Mouse (Mus musculus) forebrain, embryonic 14.5 days (tissue): ENCODE results near the gene Pxn. TPM values are rescaled to one million over a fixed set of nuclear protein-coding genes. Genes with fewer than 3 reads are reported as not detected.
A peak's percentile ranks its signal among the peaks of the same experiment; 100 is the strongest.

ENCODE experiments used
- ATAC-seq: fragments of 200-750 bp; cut with Nextera tagmentation; 2 replicates; pipeline ENCODE4 v1.8.0; 2017; ENCODE audit warnings: mild to moderate bottlenecking, moderate library complexity
- DNase-seq: peaks from one replicate; pipeline ENCODE4 v3.0.0-alpha.2; 2015; ENCODE audit warnings: low spot score
- H3K27ac ChIP-seq: fragments of 300-500 bp; sonication (generic); 2 replicates; pipeline ENCODE4 v1.5.1; 2014; ENCODE audit warnings: low read depth, mild to moderate bottlenecking, control low read depth, low read length, moderate library complexity
- H3K27me3 ChIP-seq: fragments of 300-500 bp; sonication (generic); replicated peaks from 2 replicates; pipeline ENCODE4 v1.6.1; 2014; ENCODE audit warnings: low read length, control low read depth, mixed read lengths; ENCODE audit not compliant: control insufficient read depth, insufficient read depth
- H3K36me3 ChIP-seq: fragments of 300-500 bp; sonication (generic); 2 replicates; pipeline ENCODE4 v1.6.1; 2014; ENCODE audit warnings: low read length, control low read depth; ENCODE audit not compliant: control insufficient read depth, insufficient read depth
- H3K4me1 ChIP-seq: fragments of 300-500 bp; sonication (generic); 2 replicates; pipeline ENCODE4 v1.6.1; 2014; ENCODE audit warnings: antibody characterized with exemption, low read length, control low read depth; ENCODE audit not compliant: control insufficient read depth, insufficient read depth
- H3K4me2 ChIP-seq: fragments of 300-500 bp; sonication (generic); 2 replicates; pipeline ENCODE4 v1.6.1; 2014; ENCODE audit warnings: mild to moderate bottlenecking, control low read depth, low read length
- H3K4me3 ChIP-seq: fragments of 300-500 bp; sonication (generic); 2 replicates; pipeline ENCODE4 v1.5.1; 2014; ENCODE audit warnings: low read depth, low read length, control low read depth
- H3K9ac ChIP-seq: fragments of 300-500 bp; sonication (generic); 2 replicates; pipeline ENCODE4 v1.6.1; 2014; ENCODE audit warnings: mild to moderate bottlenecking, low read length, control low read depth, moderate library complexity
- H3K9me3 ChIP-seq: fragments of 300-500 bp; sonication (generic); replicated peaks from 2 replicates; pipeline ENCODE4 v1.6.1; 2016; ENCODE audit warnings: low read length, control low read depth, mixed read lengths; ENCODE audit not compliant: control insufficient read depth
- WGBS: fragments of 180-500 bp; shearing (Covaris S2); extraction: QIAGEN DNeasy Blood & Tissue Kit; methylation state at CpG from one replicate; pipeline ENCODE4 v1.1.7; 2014; 5-methylcytosine and 5-hydroxymethylcytosine counted together
- polyA plus RNA-seq: library from polyadenylated mRNA; unstranded; fragments of >200 nt; fragmentation: Nextera tagmentation; extraction: Ambion mirVana; gene quantifications from 2 replicates; pipeline ENCODE4 v1.2.1, GENCODE M21; 2014

Pxn gene
- polyA plus RNA-seq, 1 experiment from 2014 or later, result 7.5 TPM

DNA sequence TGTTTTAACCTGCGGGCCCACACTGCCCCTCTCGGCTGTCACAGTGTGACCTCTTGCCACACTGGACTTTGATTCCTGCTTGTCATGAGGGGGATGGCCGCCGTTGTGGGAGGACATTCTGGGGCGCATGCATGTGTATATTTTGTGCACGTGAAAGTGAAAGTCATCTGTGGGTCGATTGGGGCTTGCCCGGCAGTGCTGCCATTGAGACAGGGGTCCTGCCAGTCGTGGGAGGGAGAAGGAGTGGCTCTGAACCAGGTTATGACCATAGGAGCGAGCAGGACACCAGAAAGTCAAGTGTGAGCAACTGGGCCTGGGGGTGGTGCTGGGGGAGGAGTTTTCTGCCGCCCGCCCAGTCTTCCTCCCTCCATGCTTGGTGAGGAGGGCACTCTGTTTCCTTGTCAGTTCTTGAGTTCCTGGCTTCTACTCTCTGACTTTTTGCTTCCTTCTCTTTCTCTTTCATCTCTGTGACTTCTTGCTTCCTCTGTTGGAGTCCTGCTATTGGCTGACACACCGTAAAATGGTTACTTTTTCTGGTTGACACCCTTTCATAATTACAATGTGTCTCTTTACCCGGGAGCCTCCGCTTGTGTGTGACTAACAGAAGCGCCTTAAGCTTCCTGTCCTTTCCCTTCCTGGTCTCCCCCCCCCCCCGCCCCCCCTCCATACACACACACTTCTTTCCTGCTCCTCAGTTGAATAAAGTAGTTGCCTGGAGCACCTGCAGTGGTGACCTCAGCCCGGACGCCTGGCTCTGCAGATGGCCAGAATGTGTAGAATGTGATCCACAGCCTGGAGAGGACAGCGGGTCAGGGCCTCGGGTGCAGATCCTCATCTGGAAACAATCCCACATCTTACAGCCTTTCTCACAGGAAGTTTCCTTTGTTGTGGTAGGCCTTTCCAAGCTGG is 15.3 kb downstream of the Pxn start:
- Histone ChIP-seq H3K4me2 (no peak overlapping the region), H3K9ac (no peak overlapping the region), H3K27me3 (no peaks in the 10 kb centered on the region), H3K4me1 (no peaks in the 10 kb centered on the region; the same call in 1 of the 2 replicates), H3K4me3 (no peak overlapping the region), H3K27ac (peak overlapping the region; percentile 33; the same call in 1 of the 2 replicates), H3K9me3 (no peaks in the 10 kb centered on the region), H3K36me3 (no peaks in the 10 kb centered on the region)
- 83% methylated on average over 21 of the region's 21 CpGs for WGBS
- DNase-seq (no peak), ATAC-seq (no peak)

DNA sequence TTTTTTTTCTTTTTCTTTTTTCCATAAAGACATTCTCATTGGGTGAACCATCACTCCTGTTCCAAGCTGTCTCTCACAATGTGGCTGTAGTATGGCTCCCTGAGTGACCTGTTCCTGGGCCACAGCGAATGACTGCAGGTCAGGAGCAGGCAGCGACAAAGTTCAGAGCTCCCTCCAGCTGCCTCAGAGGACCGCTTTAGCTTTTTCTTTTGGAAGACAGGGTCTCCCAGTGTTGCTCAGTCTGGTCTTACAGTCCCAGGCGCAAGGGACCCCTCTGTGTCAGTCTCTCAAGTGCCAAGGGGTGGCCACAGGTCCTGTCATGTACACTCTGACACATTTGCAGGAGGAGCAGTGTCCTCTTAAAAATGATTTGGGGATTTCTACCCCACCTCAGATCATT is 16.1 kb downstream of the Pxn start:
- Histone ChIP-seq H3K4me2 (no peak overlapping the region), H3K27ac (no peak overlapping the region), H3K4me3 (no peak overlapping the region), H3K36me3 (no peaks in the 10 kb centered on the region), H3K27me3 (no peaks in the 10 kb centered on the region), H3K4me1 (no peaks in the 10 kb centered on the region; the same call in 1 of the 2 replicates), H3K9ac (no peak overlapping the region), H3K9me3 (no peaks in the 10 kb centered on the region)
- WGBS, result 88% methylated on average over 4 of the region's 4 CpGs
- ATAC-seq, result no peak
- DNase-seq, result no peak

DNA sequence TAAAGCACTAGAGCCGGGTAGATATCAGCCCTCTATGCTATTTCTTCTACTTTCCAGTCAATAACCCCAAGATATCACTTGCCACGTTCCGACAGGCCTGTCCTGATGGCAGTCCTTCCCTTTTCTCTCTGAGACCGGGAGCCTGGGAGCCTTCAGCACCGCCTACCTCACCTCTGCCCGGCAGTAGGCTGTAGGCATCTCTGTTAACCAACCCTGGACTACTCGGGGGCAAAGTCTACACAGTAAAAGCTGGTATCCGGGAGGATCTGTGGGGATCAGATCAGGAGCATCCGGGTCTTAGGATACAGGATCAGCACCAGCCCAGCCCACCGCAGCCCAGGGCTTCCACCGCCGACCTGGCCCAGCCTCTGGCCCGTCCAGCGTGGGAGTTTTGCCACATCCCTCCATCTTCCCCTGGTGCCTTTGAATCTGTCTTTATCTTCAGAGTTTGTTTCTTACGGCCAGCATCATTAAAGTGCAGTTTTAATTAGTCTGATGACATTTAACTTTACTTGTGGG is 16.6 kb downstream of the Pxn start:
- no peak for DNase-seq

DNA sequence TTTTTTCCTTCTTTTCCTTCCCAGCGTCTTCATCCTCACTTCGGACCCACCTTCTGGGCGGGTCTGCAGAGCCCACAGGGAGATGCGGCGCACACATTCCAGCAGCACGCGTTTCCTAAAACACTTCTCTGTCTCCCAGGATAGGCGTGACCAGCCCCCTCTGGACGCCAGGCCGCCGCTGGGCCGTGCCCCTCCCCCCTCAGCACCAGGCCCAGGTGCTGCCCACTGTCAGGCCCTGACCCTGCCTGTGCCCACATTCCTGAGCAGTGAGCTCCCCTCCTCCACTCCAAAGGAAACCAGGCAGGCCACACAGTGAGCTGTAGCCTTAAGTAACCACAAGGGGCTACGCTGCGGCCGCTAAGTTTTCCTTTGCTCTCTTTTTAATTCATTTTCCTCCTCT is 17.5 kb downstream of the Pxn start:
- no peak overlapping the region for H3K4me3 ChIP-seq
- ATAC-seq (no peak), DNase-seq (no peak)
- no peaks in the 10 kb centered on the region for H3K27me3 ChIP-seq
- H3K9me3 ChIP-seq, result no peaks in the 10 kb centered on the region
- no peak overlapping the region for H3K27ac ChIP-seq
- no peak overlapping the region for H3K4me2 ChIP-seq
- H3K9ac ChIP-seq, result no peak overlapping the region
- H3K4me1 ChIP-seq, result no peaks in the 10 kb centered on the region; the same call in 1 of the 2 replicates
- H3K36me3 ChIP-seq, result no peaks in the 10 kb centered on the region
- 9% methylated on average over 15 of the region's 15 CpGs for WGBS

More for the DNA sequence above, 16.6 kb downstream of the Pxn start:
- no peaks in the 10 kb centered on the region for H3K27me3 ChIP-seq
- H3K4me3 ChIP-seq, result no peak overlapping the region
- H3K27ac ChIP-seq, result no peak overlapping the region
- ATAC-seq, result no peak
- H3K4me1 ChIP-seq, result no peaks in the 10 kb centered on the region; the same call in 1 of the 2 replicates
- no peak overlapping the region for H3K9ac ChIP-seq
- H3K4me2 ChIP-seq, result no peak overlapping the region
- no peaks in the 10 kb centered on the region for H3K9me3 ChIP-seq
- no peaks in the 10 kb centered on the region for H3K36me3 ChIP-seq
- 75% methylated on average over 15 of the region's 15 CpGs for WGBS

DNA sequence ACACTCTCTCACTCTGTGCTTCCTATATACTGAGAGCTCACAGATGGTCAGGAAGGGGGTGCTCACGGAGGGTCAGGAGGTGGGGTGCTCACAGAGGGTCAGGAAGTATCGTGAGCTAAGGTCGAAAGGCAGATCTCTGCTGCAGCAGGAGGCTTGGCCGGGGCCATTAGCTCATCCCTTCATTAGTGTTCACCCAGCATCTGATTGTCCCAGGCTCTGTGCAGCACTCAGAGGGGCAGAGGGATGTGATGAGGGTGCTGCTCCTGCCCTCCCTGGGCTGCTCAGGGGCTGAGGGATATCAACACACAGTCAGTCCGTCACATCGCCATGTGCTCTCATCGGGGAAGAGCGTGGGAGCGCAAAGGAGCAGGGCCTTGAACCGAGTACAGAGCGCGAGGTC is 18.0 kb downstream of the Pxn start:
- H3K36me3 ChIP-seq, result no peaks in the 10 kb centered on the region
- no peak for ATAC-seq
- 57% methylated on average over 12 of the region's 12 CpGs for WGBS
- no peak for DNase-seq
- no peaks in the 10 kb centered on the region; the same call in 1 of the 2 replicates for H3K4me1 ChIP-seq
- no peak overlapping the region for H3K27ac ChIP-seq
- H3K4me2 ChIP-seq, result no peak overlapping the region
- H3K9me3 ChIP-seq, result no peaks in the 10 kb centered on the region
- H3K4me3 ChIP-seq, result no peak overlapping the region
- H3K9ac ChIP-seq, result no peak overlapping the region
- H3K27me3 ChIP-seq, result no peaks in the 10 kb centered on the region

DNA sequence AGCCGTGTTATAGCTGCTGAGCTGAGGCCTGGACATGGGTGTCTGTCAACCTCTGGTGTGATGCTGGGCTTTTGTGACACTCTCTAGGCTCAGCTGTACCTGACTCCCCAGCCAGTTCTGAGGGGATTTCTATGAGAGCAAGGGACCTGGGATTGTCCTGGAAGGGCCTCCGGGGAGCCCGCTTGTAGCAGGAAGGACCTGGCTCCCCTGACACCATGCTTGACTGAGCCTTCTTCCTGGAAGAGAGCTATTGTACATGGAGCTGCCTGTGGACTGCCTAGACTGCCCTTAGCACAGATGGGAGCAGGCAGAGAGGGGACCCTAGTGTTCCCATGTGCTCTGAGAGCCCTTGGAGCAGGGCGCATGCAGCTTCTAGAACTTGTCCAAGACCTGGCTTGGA is 18.9 kb downstream of the Pxn start:
- 91% methylated on average over 4 of the region's 4 CpGs for WGBS

DNA sequence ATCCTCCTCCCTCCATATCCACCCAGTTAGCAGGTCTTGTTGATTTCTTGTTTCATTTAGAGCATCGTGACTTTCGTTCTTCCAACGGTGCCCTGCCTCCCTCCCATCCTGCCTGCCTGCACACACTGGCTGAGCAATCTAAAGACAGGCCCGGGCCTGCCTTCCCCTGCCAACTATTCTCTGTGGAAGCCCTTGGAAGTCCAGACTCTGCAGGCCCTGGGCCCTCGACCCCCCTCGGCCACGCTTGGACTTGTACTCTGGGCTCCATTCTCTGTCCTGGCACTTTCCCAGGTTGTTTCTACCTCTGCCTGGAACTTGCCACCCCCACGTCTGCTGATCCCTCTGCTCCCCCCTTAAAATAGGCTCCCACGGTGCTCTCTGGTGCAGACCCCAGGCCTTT is 19.5 kb downstream of the Pxn start:
- Histone ChIP-seq H3K27ac (no peak overlapping the region), H3K9me3 (no peaks in the 10 kb centered on the region), H3K9ac (no peak overlapping the region), H3K4me2 (no peak overlapping the region), H3K36me3 (no peaks in the 10 kb centered on the region), H3K4me3 (no peak overlapping the region), H3K4me1 (no peaks in the 10 kb centered on the region; the same call in 1 of the 2 replicates), H3K27me3 (no peaks in the 10 kb centered on the region)
- 75% methylated on average over 9 of the region's 9 CpGs for WGBS
- ATAC-seq (no peak), DNase-seq (no peak)

More for the DNA sequence above, 18.9 kb downstream of the Pxn start:
- Histone ChIP-seq H3K4me1 (no peaks in the 10 kb centered on the region; the same call in 1 of the 2 replicates), H3K27me3 (no peaks in the 10 kb centered on the region), H3K4me2 (no peak overlapping the region), H3K4me3 (no peak overlapping the region), H3K9me3 (no peaks in the 10 kb centered on the region), H3K9ac (no peak overlapping the region), H3K36me3 (no peaks in the 10 kb centered on the region), H3K27ac (no peak overlapping the region)
- no peak for DNase-seq
- ATAC-seq, result no peak

DNA sequence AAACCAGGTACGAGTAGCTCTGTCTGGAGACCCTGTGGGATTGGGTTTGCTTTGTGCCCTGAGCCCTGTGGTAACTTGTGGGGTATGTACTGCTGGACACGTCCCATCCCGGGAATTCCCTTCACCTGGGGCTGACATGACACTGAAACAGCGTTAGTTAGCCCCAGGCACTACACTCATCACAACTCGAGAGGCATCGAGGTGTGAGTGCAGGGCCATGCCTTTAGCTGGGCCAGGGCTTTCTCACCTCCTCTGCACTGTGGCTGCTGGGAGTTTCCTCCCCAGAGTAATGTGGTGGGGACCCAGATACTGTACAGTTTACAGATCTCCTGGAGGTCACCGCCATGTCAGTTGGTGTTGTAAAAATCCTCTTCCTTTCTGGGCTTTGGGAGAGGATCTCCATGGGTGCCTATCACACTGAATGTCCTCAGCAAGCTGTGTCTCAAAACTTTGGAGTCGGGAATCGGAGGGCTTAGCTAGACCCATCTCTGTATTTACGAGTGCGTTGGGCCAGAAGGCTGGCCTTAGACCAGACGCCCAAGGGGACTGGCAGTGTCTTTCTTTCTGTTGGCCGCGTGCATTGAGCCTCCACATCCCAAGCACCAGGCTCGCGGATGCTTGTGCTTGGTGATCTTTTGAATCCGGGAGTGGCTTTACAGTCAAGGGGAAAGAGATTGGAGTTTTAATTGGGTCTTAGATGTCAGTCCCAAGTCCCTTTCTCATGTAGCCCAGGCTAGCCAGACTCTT is 20.2 kb downstream of the Pxn start:
- no peaks in the 10 kb centered on the region for H3K27me3 ChIP-seq
- no peak for ATAC-seq
- H3K9ac ChIP-seq, result no peak overlapping the region
- no peak overlapping the region for H3K4me2 ChIP-seq
- DNase-seq, result no peak
- H3K4me1 ChIP-seq, result peaks cover 6% of the 10 kb centered on the region
- no peaks in the 10 kb centered on the region for H3K9me3 ChIP-seq
- H3K36me3 ChIP-seq, result no peaks in the 10 kb centered on the region
- no peak overlapping the region for H3K27ac ChIP-seq
- WGBS, result 88% methylated on average over 17 of the region's 17 CpGs
- no peak overlapping the region for H3K4me3 ChIP-seq
